Mouse (Mus musculus) Patski (cell line): ENCODE measurements around the gene Dclk3. TPM values are rescaled to one million over a fixed set of nuclear protein-coding genes. Genes with fewer than 3 reads are reported as not detected.

Experiments used
- ATAC-seq: fragments of 100-300 bp; one replicate; pipeline ENCODE4 v1.8.0; 2021
- CTCF ChIA-PET: fragments of 350-600 bp; sonication (Branson Sonifier 250); formaldehyde crosslinking; loops from one replicate; lab custom pipeline; 2022; ENCODE audit warnings: inconsistent platforms; lab: Charles Lee
- POLR2A ChIA-PET: fragments of 350-600 bp; sonication (Branson Sonifier 250); formaldehyde crosslinking; loops from one replicate; lab custom pipeline; 2022; ENCODE audit warnings: antibody characterized with exemption, inconsistent platforms; lab: Charles Lee
- DNase-seq: peaks from one replicate; pipeline ENCODE4 v3.0.0-alpha.2; 2011; ENCODE audit warnings: low read depth, low spot score
- H3K27me3 ChIP-seq: fragments of 371-371 bp; one replicate; pipeline ENCODE4 v1.5.1; 2021
- CTCF ChIP-seq: fragments of 100-300 bp; IDR thresholded peaks from one replicate; pipeline ENCODE4 v1.5.1; 2021
- in situ Hi-C: fragments of 300-500 bp; cut with MboI; formaldehyde crosslinking; loops from 3 replicates; pipeline ENCODE4 v1.11.1; 2018; ENCODE audit warnings: low pct_unique_long_range_greater_than_20kb, mixed read lengths
- polyA plus RNA-seq: library from polyadenylated mRNA; unstranded; gene quantifications from one replicate; pipeline ENCODE4 v1.2.3, GENCODE M21; 2021

The Dclk3 gene
- polyA plus RNA-seq, result 48.7 TPM

GRCm38 (mm10) chr9:111438904-111439835, at the start of gene Dclk3:
TSS of gene Dclk3 (plus strand) at chr9:111439081.
- no peak for TF ChIP-seq CTCF
- ChIA-PET CTCF (interaction anchor here (0.8 to 2.7 kb wide), 8 partner anchors 10 to 83 kb away, joined by 3 to 9 read pairs (median 5); no protein-coding TSS in a partner anchor), POLR2A (interaction anchor here (0.6 to 1.8 kb wide), 5 partner anchors 29 to 82 kb away, joined by 3 to 8 read pairs (median 4); no protein-coding TSS in a partner anchor)
- DNase-seq (no peak), ATAC-seq (peak; percentile 83)
- in situ Hi-C loops, result no loop called here
- no peaks in the 10 kb centered on the region for H3K27me3 ChIP-seq

GRCm38 (mm10) chr9:111390016-111390415, 48.9 kb upstream of the Dclk3 start:
- TF ChIP-seq CTCF, result no peak
- no peak for DNase-seq

GRCm38 (mm10) chr9:111391036-111391435, 47.8 kb upstream of the Dclk3 start:
- no peaks in the 10 kb centered on the region for H3K27me3 ChIP-seq
- TF ChIP-seq CTCF, result no peak
- POLR2A ChIA-PET, result interaction anchor here (1.1 kb wide), 1 partner anchor 8 kb away, joined by 3 read pairs; no protein-coding TSS in a partner anchor
- CTCF ChIA-PET, result no interaction called here
- in situ Hi-C loops, result no loop called here
- ATAC-seq, result no peak
- DNase-seq, result no peak

More at GRCm38 (mm10) chr9:111390016-111390415, 48.9 kb upstream of the Dclk3 start:
- in situ Hi-C loops, result no loop called here
- POLR2A ChIA-PET, result no interaction called here
- H3K27me3 ChIP-seq, result no peaks in the 10 kb centered on the region
- ATAC-seq, result no peak
- CTCF ChIA-PET, result interaction anchor here (1.1 to 4.1 kb wide), 4 partner anchors 9 to 100 kb away, joined by 5 to 22 read pairs (median 7); no protein-coding TSS in a partner anchor

- no peak for TF ChIP-seq CTCF
- ChIA-PET POLR2A (interaction anchor here (1.1 kb wide), 1 partner anchor 9 kb away, joined by 3 read pairs; no protein-coding TSS in a partner anchor), CTCF (no interaction called here)
- no peak for ATAC-seq
- H3K27me3 ChIP-seq, result no peaks in the 10 kb centered on the region
- no peak for DNase-seq
- in situ Hi-C loops, result no loop called here
Observed at GRCm38 (mm10) chr9:111391926-111392442, 46.9 kb upstream of the Dclk3 start.

- CTCF ChIA-PET, result interaction anchor here (2.2 kb wide), 1 partner anchor 12 kb away, joined by 5 read pairs; no protein-coding TSS in a partner anchor
- H3K27me3 ChIP-seq, result no peaks in the 10 kb centered on the region
- TF ChIP-seq CTCF, result no peak
- POLR2A ChIA-PET, result no interaction called here
- in situ Hi-C loops, result no loop called here
- ATAC-seq (no peak), DNase-seq (no peak)
Observed at GRCm38 (mm10) chr9:111395265-111395664, 43.6 kb upstream of the Dclk3 start.

- CTCF ChIA-PET, result interaction anchor here (0.7 to 2.0 kb wide), 2 partner anchors 10 to 24 kb away, joined by 4 to 6 read pairs; no protein-coding TSS in a partner anchor
- ATAC-seq (no peak), DNase-seq (no peak)
- H3K27me3 ChIP-seq, result no peaks in the 10 kb centered on the region
- in situ Hi-C loops, result no loop called here
- POLR2A ChIA-PET, result no interaction called here
- TF ChIP-seq CTCF, result no peak
Observed at GRCm38 (mm10) chr9:111398059-111398458, 40.8 kb upstream of the Dclk3 start.

- in situ Hi-C loops, result no loop called here
- CTCF ChIA-PET, result interaction anchor here (1.3 to 2.0 kb wide), 4 partner anchors 11 to 43 kb away, joined by 3 to 9 read pairs (median 5); no protein-coding TSS in a partner anchor
- ATAC-seq, result no peak
- DNase-seq, result no peak
- POLR2A ChIA-PET, result no interaction called here
- H3K27me3 ChIP-seq, result no peaks in the 10 kb centered on the region
- TF ChIP-seq CTCF, result no peak
Observed at GRCm38 (mm10) chr9:111400089-111400488, 38.8 kb upstream of the Dclk3 start.

- no peaks in the 10 kb centered on the region for H3K27me3 ChIP-seq
- TF ChIP-seq CTCF, result no peak
- CTCF ChIA-PET, result interaction anchor here (1.1 to 1.5 kb wide), 3 partner anchors 16 to 31 kb away, joined by 3 to 6 read pairs (median 3); no protein-coding TSS in a partner anchor
- no peak for DNase-seq
- peak; percentile 46 for ATAC-seq
- POLR2A ChIA-PET, result interaction anchor here (0.5 kb wide), 1 partner anchor 515 kb away, joined by 4 read pairs; no protein-coding TSS in a partner anchor
- in situ Hi-C loops, result no loop called here
Observed at GRCm38 (mm10) chr9:111403159-111403558, 35.7 kb upstream of the Dclk3 start.

- no peak for DNase-seq
- peak; percentile 76 for ATAC-seq
- ChIA-PET POLR2A (interaction anchor here (1.1 kb wide), 1 partner anchor 15 kb away, joined by 3 read pairs; no protein-coding TSS in a partner anchor), CTCF (interaction anchor here (0.9 to 1.6 kb wide), 4 partner anchors 20 to 49 kb away, joined by 3 to 4 read pairs (median 4); no protein-coding TSS in a partner anchor)
- in situ Hi-C loops, result no loop called here
- no peaks in the 10 kb centered on the region for H3K27me3 ChIP-seq
- no peak for TF ChIP-seq CTCF
Observed at GRCm38 (mm10) chr9:111404346-111405079, 34.4 kb upstream of the Dclk3 start.
